Mouse (Mus musculus) liver, embryonic 14.5 days (tissue): ENCODE measurements around the gene Sdhc.

ENCODE experiments used
- CTCF ChIP-seq: IDR thresholded peaks from 2 replicates; pipeline ENCODE4 v1.5.1; 2016; ENCODE audit warnings: antibody characterized with exemption, low read depth, control low read depth
- EP300 ChIP-seq: IDR thresholded peaks from 2 replicates; pipeline ENCODE4 v1.6.1; 2016; ENCODE audit warnings: antibody characterized with exemption, low read depth

DNA sequence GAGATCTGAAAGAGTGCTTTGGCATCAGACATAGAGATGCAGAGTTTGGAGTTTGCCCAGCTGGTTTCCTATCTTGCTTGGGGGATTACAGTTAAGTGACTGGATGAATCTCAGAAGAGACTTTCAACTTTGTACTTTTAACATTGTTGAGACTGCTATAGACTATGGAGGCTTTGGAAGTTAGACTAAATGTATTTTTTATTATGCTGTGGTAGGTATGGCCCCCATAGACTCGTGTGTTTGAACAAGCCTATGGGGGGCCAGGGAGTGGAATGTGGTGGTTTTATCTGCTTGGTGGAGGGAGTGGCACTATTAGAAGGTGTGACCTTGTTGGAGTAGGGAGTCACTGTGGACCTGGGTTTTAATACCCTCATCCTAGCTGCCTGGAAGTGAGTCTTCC is 49.1 kb upstream of the Sdhc start:
- no peak for TF ChIP-seq CTCF
- TF ChIP-seq EP300: no peak
